Mouse (Mus musculus): ENCODE data around the gene Htra3.
A peak's percentile ranks its signal among the peaks of the same experiment; 100 is the strongest.

GRCm38 (mm10) chr5:35717946-35718345 lies 38.4 kb upstream of the Htra3 start:
- TF ChIP-seq CTCF (IDR thresholded peaks at IDR 0.05; ENCODE audit: low read depth) (peak; percentile 61), EP300 (IDR thresholded peaks at IDR 0.05; ENCODE audit: low read depth) (no peak)

Measured in liver, postnatal 0 days (tissue).